Mouse (Mus musculus): Measurements from ENCODE around the gene Hps3. TPM values are rescaled to one million over a fixed set of nuclear protein-coding genes. Genes with fewer than 3 reads are reported as not detected.

The Hps3 gene
- total and polyA plus RNA-seq, 3 experiments: 7.0 to 10.5 TPM; not detected in 1

GRCm38 (mm10) chr3:20036069-20036468 is 954 bp upstream of the Hps3 start:
- Histone ChIP-seq H3K27ac (ENCODE audit: control insufficient read depth, low read depth, low read length) (no peak overlapping the region), H3K79me2 (ENCODE audit: control insufficient read depth, insufficient read depth, low read length, poor library complexity) (peaks cover 11% of the 10 kb centered on the region), H3K36me3 (ENCODE audit: control insufficient read depth in 1 of 2, insufficient read depth in 2 of 2, low read length in 2 of 2) (peaks cover 0 to 20% of the 10 kb centered on the region in 2 experiments; a peak in 2 of 4 replicates), H3K9ac (ENCODE audit: control insufficient read depth, low read depth, low read length, poor library complexity, severe bottlenecking) (no peak overlapping the region), H3K9me3 (replicated peaks; ENCODE audit: insufficient read depth, low read length) (no peaks in the 10 kb centered on the region), H3K27me3 (ENCODE audit: control insufficient read depth in 1 of 2, insufficient read depth in 2 of 2, low read length in 2 of 2) (no peaks in the 10 kb centered on the region), H3K4me3 (ENCODE audit: control insufficient read depth in 1 of 2, insufficient read depth in 1 of 2, low read depth in 2 of 2, low read length in 2 of 2) (no peak overlapping the region), H3K4me1 (ENCODE audit: control insufficient read depth in 1 of 2, insufficient read depth in 2 of 2, low read length in 2 of 2) (peaks cover 9 to 18% of the 10 kb centered on the region in 2 experiments)
- TF ChIP-seq NRF1 (IDR thresholded peaks at IDR 0.05; ENCODE audit: insufficient read depth, low read depth, low read length, poor library complexity, severe bottlenecking): no peak
- TF ChIP-seq CHD2 (IDR thresholded peaks at IDR 0.05; ENCODE audit: low read length): no peak
- no peak for TF ChIP-seq POLR2A (IDR thresholded peaks at IDR 0.05; ENCODE audit: control insufficient read depth in 1 of 2, insufficient read depth in 1 of 2, low read depth in 1 of 2, low read length in 2 of 2, poor library complexity in 1 of 2)
- no peak for TF ChIP-seq RAD21 (IDR thresholded peaks at IDR 0.05; ENCODE audit: low read depth, low read length)
- no peak for TF ChIP-seq TBP (IDR thresholded peaks at IDR 0.05; ENCODE audit: low read depth, low read length)
- no peak for TF ChIP-seq MYB (IDR thresholded peaks at IDR 0.05; ENCODE audit: low read depth, low read length)
- TF ChIP-seq KAT2A (conservative IDR thresholded peaks at IDR 0.05; ENCODE audit: low read depth, low read length): no peak
- no peak for TF ChIP-seq E2F4 (IDR thresholded peaks at IDR 0.05; ENCODE audit: borderline replicate concordance, low read depth, low read length)
- TF ChIP-seq NELFE (IDR thresholded peaks at IDR 0.05; ENCODE audit: low read depth, low read length): no peak
- no peak for TF ChIP-seq ZC3H11A (IDR thresholded peaks at IDR 0.05; ENCODE audit: low read depth, low read length)
- no peak for TF ChIP-seq RCOR1 (IDR thresholded peaks at IDR 0.05; ENCODE audit: low read depth, low read length)
- no peak for TF ChIP-seq HCFC1 (IDR thresholded peaks at IDR 0.05; ENCODE audit: low read depth, low read length)
- TF ChIP-seq MAX (IDR thresholded peaks at IDR 0.05; ENCODE audit: low read length): no peak
- DNase-seq (ENCODE audit: low read depth, low spot score): no peak

GRCm38 (mm10) chr3:20033761-20034718 is 1.1 kb downstream of the Hps3 start:
- peaks cover 11% of the 10 kb centered on the region for H3K79me2 ChIP-seq (ENCODE audit: control insufficient read depth, insufficient read depth, low read length, poor library complexity)
- H3K36me3 ChIP-seq (ENCODE audit: control insufficient read depth in 1 of 2, insufficient read depth in 2 of 2, low read length in 2 of 2): peaks cover 0 to 34% of the 10 kb centered on the region in 2 experiments; a peak in 3 of 4 replicates
- no peaks in the 10 kb centered on the region for H3K9me3 ChIP-seq (replicated peaks; ENCODE audit: insufficient read depth, low read length)
- peak; percentile 62 for DNase-seq (ENCODE audit: low read depth, low spot score)
- peak overlapping the region; percentile 41 for H3K27ac ChIP-seq (ENCODE audit: control insufficient read depth, low read depth, low read length)
- H3K4me3 ChIP-seq (ENCODE audit: control insufficient read depth in 1 of 2, insufficient read depth in 1 of 2, low read depth in 2 of 2, low read length in 2 of 2): peak overlapping the region; percentile 69
- no peaks in the 10 kb centered on the region for H3K27me3 ChIP-seq (ENCODE audit: control insufficient read depth in 1 of 2, insufficient read depth in 2 of 2, low read length in 2 of 2)
- no peak for TF ChIP-seq ZMIZ1 (IDR thresholded peaks at IDR 0.05; ENCODE audit: low read depth, low read length)
- TF ChIP-seq ETS1 (IDR thresholded peaks at IDR 0.05; ENCODE audit: low read depth, low read length): no peak
- peak; percentile 10; the same call in 1 of the 2 replicates for TF ChIP-seq TBP (IDR thresholded peaks at IDR 0.05; ENCODE audit: low read depth, low read length)
- TF ChIP-seq MXI1 (IDR thresholded peaks at IDR 0.05; ENCODE audit: low read depth, low read length): no peak
- TF ChIP-seq MAX (IDR thresholded peaks at IDR 0.05; ENCODE audit: low read length): no peak
- peak; percentile 32; the same call in 1 of the 2 replicates for TF ChIP-seq GATA1 (IDR thresholded peaks at IDR 0.05; ENCODE audit: low read depth, low read length)
- TF ChIP-seq MEF2A (IDR thresholded peaks at IDR 0.05; ENCODE audit: extremely low read depth, insufficient replicate concordance, low read depth, low read length, poor library complexity, severe bottlenecking): no peak
- no peak for TF ChIP-seq TAL1 (IDR thresholded peaks at IDR 0.05; ENCODE audit: low read length)
- TF ChIP-seq GABPA (IDR thresholded peaks at IDR 0.05; ENCODE audit: low read depth, low read length): no peak
- peak overlapping the region; percentile 79 for H3K9ac ChIP-seq (ENCODE audit: control insufficient read depth, low read depth, low read length, poor library complexity, severe bottlenecking)
- peaks cover 20 to 21% of the 10 kb centered on the region in 2 experiments for H3K4me1 ChIP-seq (ENCODE audit: control insufficient read depth in 1 of 2, insufficient read depth in 2 of 2, low read length in 2 of 2)

Data from MEL (cell line).